Mouse (Mus musculus): ENCODE data around the gene Exoc3l2. TPM values are rescaled to one million over a fixed set of nuclear protein-coding genes. Genes with fewer than 3 reads are reported as not detected.
"Not testable (repeated sequence)": the region's sequence is repeated elsewhere in the genome, so short reads cannot be mapped to it uniquely, and the experiment has no call there.

The Exoc3l2 gene
- total RNA-seq, 2 experiments from 2014 or later: not detected

DNA sequence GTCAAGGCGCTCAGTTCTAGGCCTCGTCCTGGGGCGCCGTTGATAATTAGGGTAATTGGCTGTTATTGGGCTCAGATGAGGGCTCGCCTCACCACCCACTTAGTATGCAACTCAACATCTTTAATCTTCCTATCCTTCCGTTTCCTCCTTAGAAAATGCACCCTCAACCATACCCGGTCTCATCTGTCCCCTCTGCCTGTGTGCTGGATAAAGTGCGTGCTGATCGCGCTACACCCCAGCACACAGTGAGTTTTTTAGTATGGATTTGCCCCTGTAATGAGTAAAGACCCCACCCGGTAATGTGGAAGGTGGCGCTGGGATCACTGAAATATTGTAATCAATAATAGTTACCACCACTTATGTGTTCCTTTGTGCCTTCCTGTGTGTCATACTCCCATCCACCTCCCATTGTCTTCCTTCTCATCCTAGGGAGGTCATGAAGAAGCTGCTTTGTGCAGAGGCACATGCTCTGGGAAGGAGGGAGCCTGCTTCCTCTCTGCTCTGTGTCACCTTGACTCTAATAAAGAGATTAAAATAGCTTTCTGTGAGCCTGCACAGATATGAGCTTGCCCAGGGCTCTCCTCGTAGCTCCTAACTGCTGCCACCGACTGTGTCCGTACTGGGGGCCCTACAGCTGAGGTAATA is 45.9 kb downstream of the Exoc3l2 start:
- ATAC-seq (replicated peaks; ENCODE audit: low FRiP score, poor library complexity, severe bottlenecking): peak; percentile 16

DNA sequence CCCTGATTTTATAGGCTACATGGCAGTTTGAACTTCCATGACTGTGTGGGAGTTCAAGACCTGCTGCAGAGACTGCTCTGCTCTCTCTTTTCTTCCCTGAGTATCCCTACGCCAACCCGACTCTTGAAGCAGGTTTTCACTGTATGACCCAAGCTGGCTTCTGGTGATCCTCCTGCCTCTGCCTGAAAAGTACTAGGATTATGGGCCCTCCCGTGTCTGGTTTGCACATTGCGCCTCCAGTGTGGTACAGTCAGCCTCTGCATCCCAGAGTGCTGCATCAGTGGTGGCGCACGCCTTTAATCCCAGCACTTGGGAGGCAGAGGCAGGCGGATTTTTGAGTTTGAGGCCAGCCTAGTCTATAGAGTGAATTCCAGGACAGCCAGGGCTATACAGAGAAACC is 46.7 kb downstream of the Exoc3l2 start:
- ATAC-seq (replicated peaks; ENCODE audit: low FRiP score, poor library complexity, severe bottlenecking): no peak

DNA sequence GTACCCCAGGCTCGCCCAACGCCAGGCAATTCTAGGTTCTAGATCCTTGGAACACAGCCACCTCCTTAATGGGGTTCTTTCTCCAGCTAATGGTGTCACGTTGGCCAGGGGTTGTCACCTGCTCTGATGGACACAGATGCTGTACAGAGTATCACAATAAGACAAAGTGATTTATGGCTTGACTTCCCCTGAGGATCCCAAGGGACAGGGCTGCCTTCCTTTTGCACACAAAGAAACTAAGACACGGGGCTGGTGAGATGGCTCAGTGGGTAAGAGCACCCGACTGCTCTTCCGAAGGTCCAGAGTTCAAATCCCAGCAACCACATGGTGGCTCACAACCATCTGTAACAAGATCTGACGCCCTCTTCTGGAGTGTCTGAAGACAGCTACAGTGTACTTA is 48.8 kb downstream of the Exoc3l2 start:
- ATAC-seq (replicated peaks; ENCODE audit: low FRiP score, poor library complexity, severe bottlenecking): not testable (repeated sequence)

DNA sequence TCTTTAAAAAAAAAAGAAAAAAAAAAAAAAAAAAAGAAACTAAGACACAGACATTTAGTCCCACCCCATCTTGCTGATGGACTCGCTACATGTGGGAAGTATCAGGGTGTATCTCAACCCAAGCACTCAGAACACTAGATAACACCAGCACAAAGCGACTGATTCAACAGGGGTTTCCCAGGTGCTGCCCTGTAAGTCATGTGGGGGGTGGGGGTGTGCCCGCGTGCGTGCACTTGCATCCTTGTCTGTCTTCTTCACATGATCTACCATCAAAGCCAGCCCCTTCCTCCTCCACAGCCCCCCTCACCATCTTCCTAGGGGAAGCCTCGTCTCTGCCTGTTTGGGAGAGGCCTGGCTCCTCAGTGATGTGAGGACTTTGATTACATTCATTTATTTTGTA is 49.2 kb downstream of the Exoc3l2 start:
- no peak for ATAC-seq (replicated peaks; ENCODE audit: low FRiP score, poor library complexity, severe bottlenecking)

DNA sequence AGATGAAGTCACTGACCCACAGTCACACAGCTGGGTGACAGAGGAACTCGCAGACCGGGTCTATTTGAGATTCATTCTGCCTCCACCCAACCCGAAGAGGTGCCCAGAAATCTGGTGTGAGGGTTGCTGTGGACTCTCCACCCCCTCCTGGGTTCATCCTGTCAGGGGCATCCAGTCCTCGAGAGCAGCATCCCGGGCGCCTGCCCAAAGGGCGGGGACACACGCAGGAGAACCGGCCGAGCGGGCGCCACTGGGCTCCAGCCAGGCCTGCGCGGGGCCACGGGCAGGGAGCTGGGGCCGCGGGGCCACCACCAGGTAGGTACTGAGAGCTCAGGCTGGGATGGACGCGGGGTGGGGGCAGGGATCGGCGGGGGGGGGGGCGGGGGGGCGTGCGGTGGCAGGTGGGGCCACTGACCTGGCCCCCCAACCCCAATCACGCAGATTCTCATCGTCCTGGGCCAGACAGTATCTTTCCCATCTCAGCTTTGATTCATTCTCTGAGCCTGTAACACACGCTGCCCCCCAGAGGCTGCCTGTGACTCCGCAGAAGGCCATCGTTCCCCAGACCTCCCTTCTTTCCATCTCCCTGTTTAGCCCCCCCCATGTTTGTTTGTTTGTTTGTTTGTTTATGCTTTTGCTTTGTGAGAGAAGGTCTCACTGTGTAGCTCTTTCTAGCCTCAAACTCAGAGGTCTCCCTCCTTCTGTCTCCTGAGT is 54.7 kb downstream of the Exoc3l2 start, which contains the start of gene Nkpd1:
Nkpd1 (plus strand) TSS at position 187 of the 714 bp plus-strand sequence.
- no peak for ATAC-seq (replicated peaks; ENCODE audit: low FRiP score, poor library complexity, severe bottlenecking)

DNA sequence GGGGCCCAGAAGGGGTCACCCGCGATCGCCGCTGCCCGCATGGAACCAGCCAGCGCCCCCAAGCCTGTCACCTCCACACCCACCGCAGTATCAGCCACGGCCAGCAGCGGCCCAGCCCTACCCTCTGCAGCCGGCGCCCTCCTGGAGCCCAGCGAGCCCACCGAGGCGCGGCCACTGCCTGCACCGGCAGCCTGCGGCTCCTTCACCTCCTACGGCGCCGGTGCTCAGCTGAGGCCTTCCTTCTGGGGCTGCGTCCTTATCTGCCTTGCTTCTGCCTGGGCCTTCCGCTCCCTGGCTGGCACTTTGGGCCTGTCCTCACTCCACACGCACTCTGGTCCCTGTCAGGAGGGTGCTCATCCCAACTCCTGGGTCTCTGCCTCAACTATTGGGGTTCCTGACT is 56.9 kb downstream of the Exoc3l2 start:
- ATAC-seq (replicated peaks; ENCODE audit: low FRiP score, poor library complexity, severe bottlenecking): no peak

DNA sequence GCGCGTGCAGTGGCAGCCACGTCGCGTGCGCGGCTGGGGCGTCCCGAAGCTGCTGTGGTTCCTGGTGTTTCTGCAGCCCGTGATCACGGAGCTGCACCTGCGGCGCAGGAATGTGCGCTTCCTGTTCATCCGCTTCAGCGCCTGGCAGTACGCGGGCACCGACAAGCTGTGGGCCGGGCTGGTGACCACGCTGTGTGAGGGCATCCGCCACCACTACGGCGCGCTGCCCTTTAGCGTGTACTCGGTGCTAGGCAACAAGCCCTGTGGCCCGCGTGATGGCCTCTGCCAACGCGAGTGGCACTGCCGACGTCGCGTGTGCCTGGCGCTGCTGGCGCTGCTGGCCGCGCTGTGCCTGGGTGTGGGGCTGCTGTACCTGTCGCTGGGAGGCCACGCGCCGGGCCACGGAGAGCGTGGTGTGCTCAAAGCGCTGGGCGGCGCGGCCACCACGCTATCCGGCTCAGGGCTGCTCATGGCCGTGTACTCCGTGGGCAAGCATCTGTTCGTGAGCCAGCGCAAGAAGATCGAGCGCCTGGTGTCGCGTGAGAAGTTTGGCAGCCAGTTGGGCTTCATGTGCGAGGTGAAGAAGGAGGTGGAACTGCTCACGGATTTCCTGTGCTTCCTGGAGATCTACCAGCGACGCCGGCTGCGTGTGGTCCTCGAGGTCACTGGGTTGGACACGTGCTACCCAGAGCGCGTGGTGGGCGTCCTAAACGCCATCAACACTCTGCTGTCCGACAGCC is 60.1 kb downstream of the Exoc3l2 start:
- no peak for ATAC-seq (replicated peaks; ENCODE audit: low FRiP score, poor library complexity, severe bottlenecking)

DNA sequence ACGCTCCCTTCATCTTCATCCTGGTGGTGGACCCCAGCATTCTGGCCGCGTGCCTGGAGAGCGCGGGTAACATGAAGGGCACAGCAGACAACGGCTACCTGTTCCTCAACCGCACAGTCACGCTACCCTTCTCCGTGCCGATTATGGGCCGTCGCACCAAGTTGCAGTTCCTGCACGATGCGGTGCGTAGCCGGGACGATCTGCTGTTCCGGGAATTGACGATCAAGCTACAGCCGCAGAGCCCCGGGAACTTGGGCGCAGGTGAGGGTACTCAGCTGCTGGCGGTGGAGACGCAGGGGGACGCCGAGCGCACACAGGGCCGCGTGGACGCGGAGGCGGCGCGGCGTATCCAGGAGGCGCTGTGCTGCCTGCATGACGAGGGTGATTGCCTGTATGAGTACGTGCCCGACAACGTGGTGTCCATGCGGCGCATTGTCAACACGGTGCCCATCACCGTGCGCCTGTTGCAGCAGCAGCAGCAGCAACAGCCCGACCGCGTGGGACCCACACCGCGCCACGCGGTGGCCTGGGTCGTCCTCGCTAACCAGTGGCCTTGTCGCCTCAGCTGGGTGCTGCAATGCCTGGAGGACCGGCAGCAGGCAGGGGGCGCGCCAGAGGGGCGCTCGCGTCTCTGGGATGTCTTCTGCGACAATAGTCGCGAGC is 60.8 kb downstream of the Exoc3l2 start:
- ATAC-seq (replicated peaks; ENCODE audit: low FRiP score, poor library complexity, severe bottlenecking): no peak

DNA sequence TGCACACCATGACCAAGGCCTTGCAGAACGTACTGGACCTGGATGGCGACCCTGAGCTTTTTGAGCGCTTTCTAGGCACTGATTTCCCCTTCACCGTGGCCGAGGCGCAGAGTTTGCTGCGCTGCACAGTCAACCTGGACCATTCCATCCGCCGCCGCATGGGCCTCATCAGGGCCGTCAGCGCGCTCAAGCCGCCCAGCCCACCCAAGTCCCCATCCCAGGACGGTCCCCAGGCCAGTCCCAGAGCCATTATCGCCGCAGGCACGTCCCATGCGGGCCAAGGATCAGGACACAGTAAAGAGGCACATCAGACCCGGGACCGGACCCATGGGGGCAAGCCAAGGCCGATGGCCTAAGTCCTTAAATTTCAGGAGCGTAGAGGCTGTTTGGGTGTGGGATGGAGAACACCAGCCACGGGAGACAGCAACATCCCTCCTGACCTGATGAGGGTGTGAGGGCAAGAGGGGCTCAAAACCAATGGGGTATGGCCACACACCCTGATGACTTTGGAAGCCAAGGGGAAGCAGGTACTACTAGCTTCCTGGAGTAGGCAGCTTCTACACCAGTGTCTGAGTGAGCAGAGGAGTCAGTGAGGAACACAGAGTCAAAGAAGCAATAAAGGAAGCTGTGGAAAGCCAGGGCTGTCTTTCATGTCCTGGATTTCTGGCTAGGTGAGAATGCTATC is 61.4 kb downstream of the Exoc3l2 start:
- ATAC-seq (replicated peaks; ENCODE audit: low FRiP score, poor library complexity, severe bottlenecking): no peak

DNA sequence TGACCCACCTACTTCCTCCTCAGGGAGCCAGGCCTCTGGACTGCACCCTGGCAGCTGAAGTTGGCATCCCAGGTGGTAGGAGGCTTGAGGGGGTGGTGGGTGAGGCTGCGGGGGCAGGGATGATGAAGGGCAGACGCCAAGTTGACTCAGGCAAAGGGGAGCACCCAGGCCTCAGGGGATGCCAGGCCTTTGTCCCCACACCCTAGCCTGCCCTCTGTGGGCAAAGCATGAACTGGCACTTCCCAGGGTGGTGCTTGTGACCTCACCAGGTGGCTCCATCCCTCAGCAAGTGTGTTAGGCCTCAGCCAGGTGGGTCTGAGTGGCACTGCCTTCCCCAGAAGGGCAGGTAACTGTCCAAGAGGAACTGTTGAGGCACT is 62.0 kb downstream of the Exoc3l2 start:
- ATAC-seq (replicated peaks; ENCODE audit: low FRiP score, poor library complexity, severe bottlenecking): no peak

DNA sequence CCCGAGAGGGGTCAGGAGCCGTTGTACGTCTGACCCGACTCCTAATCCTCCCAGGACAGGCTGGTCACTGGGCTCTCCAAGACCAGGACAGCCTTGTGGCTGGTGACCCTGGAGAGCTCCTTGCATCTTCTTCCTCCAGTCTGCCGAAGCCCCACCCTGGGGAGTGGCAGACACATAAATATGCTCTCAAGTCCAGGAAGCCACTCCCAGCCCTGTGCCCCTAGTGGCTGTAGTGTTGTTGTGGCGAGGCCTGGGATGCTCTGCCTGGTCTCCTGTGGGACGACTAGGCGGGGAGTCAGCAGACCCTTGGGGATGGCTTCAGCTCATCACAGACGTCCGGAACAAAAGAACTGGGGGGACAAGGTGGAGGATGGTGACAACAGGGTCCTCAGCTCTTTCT is 67.9 kb downstream of the Exoc3l2 start:
- no peak for ATAC-seq (replicated peaks; ENCODE audit: low FRiP score, poor library complexity, severe bottlenecking)

DNA sequence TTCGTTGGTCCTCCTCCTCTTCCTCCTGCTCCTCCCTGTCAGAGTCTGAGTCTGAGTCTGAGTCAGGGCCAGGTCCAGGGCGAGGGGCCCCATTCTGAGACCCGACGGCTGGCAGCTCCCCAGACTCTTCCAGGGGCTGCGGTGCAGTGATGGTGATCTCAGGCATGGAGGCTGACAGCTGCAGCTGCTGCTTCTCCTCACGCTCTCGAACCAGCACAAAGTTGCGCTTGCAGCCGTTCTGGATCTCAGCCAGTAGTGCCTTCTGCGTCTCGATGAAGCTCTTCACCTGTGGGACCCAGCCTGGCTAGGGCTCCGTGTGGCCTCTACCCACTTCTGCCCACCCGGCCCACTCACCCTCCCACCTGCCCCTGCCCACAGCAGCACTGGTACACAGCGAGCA is 69.1 kb downstream of the Exoc3l2 start:
- ATAC-seq (replicated peaks; ENCODE audit: low FRiP score, poor library complexity, severe bottlenecking): no peak

DNA sequence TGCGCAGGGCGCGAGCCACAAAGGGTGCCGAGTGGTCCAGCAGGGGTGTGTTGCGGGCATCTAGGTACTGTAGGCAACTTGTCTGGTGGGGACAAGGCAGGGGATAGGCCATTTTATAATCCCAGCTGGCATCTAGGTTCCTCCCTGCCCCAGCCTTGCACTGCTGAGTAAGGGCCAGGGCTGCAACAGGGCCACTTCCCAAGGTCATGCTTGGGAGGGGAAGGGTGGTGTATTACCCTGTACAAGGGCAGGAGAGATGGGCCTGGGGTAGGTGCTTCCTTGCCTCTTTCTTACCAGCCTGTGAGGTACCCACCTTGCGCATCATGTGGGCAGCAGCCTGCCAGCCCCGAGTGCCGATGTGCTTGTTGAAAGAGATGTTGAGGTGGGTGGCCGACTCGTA is 71.5 kb downstream of the Exoc3l2 start:
- ATAC-seq (replicated peaks; ENCODE audit: low FRiP score, poor library complexity, severe bottlenecking): no peak

DNA sequence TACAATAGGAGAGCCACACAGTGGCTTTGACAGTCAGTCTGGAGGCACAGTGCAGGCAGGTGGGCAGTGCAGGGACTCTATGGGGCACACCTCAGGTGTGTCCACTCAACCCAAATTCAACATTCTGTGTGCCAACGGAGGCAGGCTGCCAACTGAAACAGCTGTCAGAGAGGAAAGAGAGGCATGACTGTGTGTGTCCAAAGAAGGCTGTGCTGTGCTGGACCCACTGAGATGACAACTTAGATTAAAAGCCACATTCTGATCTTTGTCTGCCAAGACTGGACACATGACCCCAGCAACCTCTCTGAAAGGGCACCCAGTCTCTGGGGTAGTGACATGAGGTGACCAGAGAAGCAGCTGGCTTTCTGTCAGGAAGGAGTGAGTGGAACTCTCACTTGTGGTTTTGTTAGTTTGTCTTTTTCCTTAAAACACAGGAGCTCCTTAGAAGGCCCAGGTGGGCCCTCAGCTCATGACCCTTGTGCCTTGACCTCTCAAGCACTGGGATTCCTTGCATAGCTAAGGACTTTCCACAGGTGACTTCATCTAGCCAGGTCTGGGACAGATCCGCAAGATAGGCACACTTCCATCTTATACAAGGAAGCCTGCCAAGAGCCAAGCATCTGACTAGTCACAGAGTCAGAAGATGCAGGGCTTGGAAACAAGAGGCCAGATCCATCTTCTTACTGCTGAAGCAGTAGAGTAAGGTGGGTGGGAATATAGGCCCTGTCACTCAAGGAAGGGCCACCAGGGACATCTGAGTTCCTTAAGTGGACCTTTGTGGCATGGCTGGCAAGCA is 77.8 kb downstream of the Exoc3l2 start:
- ATAC-seq (replicated peaks; ENCODE audit: low FRiP score, poor library complexity, severe bottlenecking): no peak

DNA sequence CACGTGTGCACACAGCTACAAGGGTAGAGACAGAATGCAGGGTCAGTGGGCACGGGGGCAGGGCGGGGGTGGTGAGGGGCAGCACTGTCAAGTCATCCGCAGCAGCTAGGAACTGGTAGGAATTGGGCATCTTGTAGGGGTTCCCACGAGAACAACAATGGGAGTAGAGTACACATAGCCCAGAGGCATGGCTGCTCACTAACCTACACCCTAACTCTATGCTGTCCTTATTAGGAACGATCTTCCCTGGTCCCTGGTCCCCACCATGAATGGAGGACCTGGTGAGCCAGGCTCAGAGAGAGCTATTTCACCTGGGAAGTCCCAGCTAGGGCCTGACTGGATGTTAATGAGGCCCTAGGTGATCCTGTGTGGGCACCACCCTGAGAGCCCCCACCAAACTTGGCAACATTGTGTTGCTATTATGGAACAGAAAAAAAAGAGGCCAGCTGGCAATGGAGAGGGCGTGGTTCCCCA is 78.6 kb downstream of the Exoc3l2 start:
- ATAC-seq (replicated peaks; ENCODE audit: low FRiP score, poor library complexity, severe bottlenecking): no peak

DNA sequence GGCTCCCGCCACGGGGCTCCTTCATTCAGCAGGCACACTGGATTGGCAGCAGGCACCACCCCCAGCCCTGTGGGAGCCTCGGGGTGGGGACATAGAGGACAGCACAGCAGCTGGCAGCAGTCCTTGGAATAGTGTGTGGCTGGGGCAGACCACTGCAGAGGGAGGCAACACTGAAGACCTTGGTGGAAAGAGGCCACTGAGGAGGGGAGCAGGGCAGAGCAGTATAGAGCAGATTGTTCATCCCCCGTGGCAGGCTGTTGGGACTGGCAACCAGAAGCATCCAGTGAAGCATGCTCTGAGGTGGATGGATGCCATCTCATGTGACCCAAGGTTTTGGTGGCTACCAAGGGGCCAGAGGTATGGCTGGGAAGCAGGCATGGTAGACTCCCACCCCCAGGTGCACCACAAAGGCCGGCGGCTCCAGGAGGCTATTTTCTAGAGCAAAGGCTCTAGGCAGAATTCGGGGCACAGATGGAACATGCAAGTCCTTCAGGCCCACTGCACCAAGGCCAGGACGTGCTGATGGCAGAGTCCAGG is 79.1 kb downstream of the Exoc3l2 start:
- 0 out of 2 replicates have a peak, but pooled peaks have one; percentile 21 for ATAC-seq (replicated peaks; ENCODE audit: low FRiP score, poor library complexity, severe bottlenecking)

DNA sequence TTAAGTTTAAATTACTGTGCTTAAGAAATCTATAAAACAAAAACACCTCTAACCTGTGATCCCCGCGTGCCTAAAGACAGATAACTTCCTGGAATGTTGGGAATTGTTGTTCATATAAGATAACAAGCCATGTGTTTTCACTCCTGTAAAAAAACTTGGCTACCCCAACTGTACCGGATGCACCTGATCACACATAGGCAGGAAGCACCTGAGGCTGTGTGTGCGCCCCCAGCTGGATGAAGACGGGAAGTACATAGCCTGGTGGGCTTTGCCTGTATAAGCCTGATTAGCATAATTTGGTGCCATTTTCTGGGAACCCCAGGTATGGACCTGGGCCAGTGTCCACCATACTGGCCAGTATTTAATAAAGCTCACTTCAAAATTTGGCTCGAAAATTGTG is 80.5 kb downstream of the Exoc3l2 start:
- no peak for ATAC-seq (replicated peaks; ENCODE audit: low FRiP score, poor library complexity, severe bottlenecking)

DNA sequence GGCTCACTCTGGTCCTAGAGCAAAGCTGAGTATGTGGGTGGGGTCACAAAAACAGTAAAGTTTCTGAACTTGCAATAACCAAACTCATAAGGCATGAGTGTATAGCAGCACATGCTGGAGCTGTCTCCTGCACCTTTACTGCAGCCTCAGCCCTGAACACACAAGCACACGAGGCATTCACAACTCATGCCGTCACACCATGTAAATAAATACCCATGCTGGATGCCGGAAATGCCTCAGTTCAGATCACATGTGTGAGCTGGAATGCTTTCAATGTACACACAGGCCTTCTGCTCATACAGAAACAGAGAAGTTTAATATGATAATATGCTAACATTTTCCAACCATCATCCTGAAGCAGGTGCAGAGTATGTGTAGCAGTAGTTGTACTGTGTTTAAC is 82.9 kb downstream of the Exoc3l2 start:
- ATAC-seq (replicated peaks; ENCODE audit: low FRiP score, poor library complexity, severe bottlenecking): no peak
